Comparison of ENCODE assay signal across 9 mouse cellular contexts in the genomic region with DNA sequence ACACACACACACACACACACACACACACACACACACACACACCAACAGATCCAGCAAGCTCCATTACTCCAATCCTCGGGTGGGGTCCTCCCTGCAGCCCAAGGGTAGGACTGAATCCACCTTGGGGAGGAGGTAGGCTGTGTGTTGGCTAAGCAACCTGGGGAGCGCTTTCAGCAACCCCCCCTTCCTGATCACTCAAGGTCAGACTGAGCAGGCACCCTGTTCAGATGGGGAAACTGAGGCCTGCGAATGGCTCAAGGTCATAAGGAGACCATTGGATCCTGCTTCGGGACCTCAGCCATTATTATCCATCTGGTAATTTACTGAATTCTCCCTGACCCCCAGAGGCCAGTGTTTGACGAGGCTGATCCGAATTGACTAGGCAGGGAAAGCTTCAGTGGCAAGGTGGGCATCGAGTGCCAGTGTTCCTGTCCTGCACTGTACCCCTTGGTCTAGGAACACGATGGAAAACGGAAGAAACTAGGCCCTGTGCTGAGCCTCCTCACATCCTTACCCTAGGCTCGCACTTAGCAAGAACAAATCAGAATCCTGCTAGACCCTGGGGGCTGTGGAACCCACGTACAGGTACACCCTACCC. TPM values are rescaled to one million over a fixed set of nuclear protein-coding genes. Genes with fewer than 3 reads are reported as not detected.
DNase-seq lines count a peak whose midpoint lies in the region; ATAC-seq lines count a peak whose summit lies in the region.
"Had no signal": no experiment of that assay in that cellular context is flagged by ENCODE, and none has a peak within 500 bp of the region (broad histone marks: within the 10 kb centered on the region; RNA-seq: fewer than 3 reads in every experiment).

No protein-coding gene starts in this region.

- intact Hi-C loops in gastrocnemius, postnatal 14 days (cut with DNase I; ENCODE audit: low total_unique reads) = no loop called here

- ATAC-seq in kidney, embryonic 15.5 days (replicated peaks; ENCODE audit: low FRiP score) = no peak
- ATAC-seq in embryonic facial prominence, embryonic 12.5 days (ENCODE audit: insufficient number of reproducible peaks, insufficient read depth, low FRiP score, low TSS enrichment) = no peak
- ATAC-seq in hindbrain, embryonic 15.5 days (ENCODE audit: low FRiP score, low read depth) = no peak
- peak; percentile 5; the same call in 1 of the 2 replicates for ATAC-seq in midbrain, embryonic 15.5 days (replicated peaks)
- ATAC-seq in CD4-positive, CD25-positive, alpha-beta regulatory T cell, adult 4 months = no peak

- H3K4me2 ChIP-seq in kidney, embryonic 15.5 days = peak overlapping the region; percentile 83
- peak overlapping the region; percentile 87 for H3K4me2 ChIP-seq in embryonic facial prominence, embryonic 12.5 days (replicated peaks)
- H3K4me2 ChIP-seq in hindbrain, embryonic 15.5 days = peak overlapping the region; percentile 97
- H3K4me2 ChIP-seq in midbrain, embryonic 15.5 days = peak overlapping the region; percentile 74

- peaks cover 89% of the 10 kb centered on the region for H3K4me1 ChIP-seq in kidney, embryonic 15.5 days
- H3K4me1 ChIP-seq in embryonic facial prominence, embryonic 12.5 days = peaks cover 78% of the 10 kb centered on the region
- H3K4me1 ChIP-seq in hindbrain, embryonic 15.5 days (replicated peaks) = peaks cover 82% of the 10 kb centered on the region
- peaks cover 72% of the 10 kb centered on the region for H3K4me1 ChIP-seq in midbrain, embryonic 15.5 days

- no peaks in the 10 kb centered on the region for H3K9me3 ChIP-seq in kidney, embryonic 15.5 days (replicated peaks)
- H3K9me3 ChIP-seq in embryonic facial prominence, embryonic 12.5 days = no peaks in the 10 kb centered on the region
- no peaks in the 10 kb centered on the region for H3K9me3 ChIP-seq in hindbrain, embryonic 15.5 days
- H3K9me3 ChIP-seq in midbrain, embryonic 15.5 days = no peaks in the 10 kb centered on the region

- H3K27ac ChIP-seq in kidney, embryonic 15.5 days = peak overlapping the region; percentile 25
- peak overlapping the region; percentile 90; the same call in 1 of the 2 replicates for H3K27ac ChIP-seq in embryonic facial prominence, embryonic 12.5 days
- H3K27ac ChIP-seq in hindbrain, embryonic 15.5 days (replicated peaks) = peak overlapping the region; percentile 94
- peak overlapping the region; percentile 94 for H3K27ac ChIP-seq in midbrain, embryonic 15.5 days

- 34% methylated on average over 11 of the region's 11 CpGs for WGBS in kidney, embryonic 15.5 days
- 47% methylated on average over 11 of the region's 11 CpGs for whole genome bisulfite sequencing in embryonic facial prominence, embryonic 12.5 days
- WGBS in hindbrain, embryonic 15.5 days = 29% methylated on average over 11 of the region's 11 CpGs
- WGBS in midbrain, embryonic 15.5 days = 37% methylated on average over 11 of the region's 11 CpGs

- H3K36me3 ChIP-seq in kidney, embryonic 15.5 days = peaks cover 24% of the 10 kb centered on the region
- peaks cover 16% of the 10 kb centered on the region for H3K36me3 ChIP-seq in embryonic facial prominence, embryonic 12.5 days
- H3K36me3 ChIP-seq in hindbrain, embryonic 15.5 days = peaks cover 6% of the 10 kb centered on the region
- no peaks in the 10 kb centered on the region; the same call in 1 of the 2 replicates for H3K36me3 ChIP-seq in midbrain, embryonic 15.5 days (replicated peaks)

- peak overlapping the region; percentile 81 for H3K4me3 ChIP-seq in kidney, embryonic 15.5 days (replicated peaks)
- H3K4me3 ChIP-seq in embryonic facial prominence, embryonic 12.5 days = peak overlapping the region; percentile 88
- H3K4me3 ChIP-seq in hindbrain, embryonic 15.5 days = peak overlapping the region; percentile 83
- H3K4me3 ChIP-seq in midbrain, embryonic 15.5 days = peak overlapping the region; percentile 81

- peak overlapping the region; percentile 94 for H3K9ac ChIP-seq in kidney, embryonic 15.5 days
- peak overlapping the region; percentile 93 for H3K9ac ChIP-seq in embryonic facial prominence, embryonic 12.5 days
- peak overlapping the region; percentile 99 for H3K9ac ChIP-seq in hindbrain, embryonic 15.5 days
- H3K9ac ChIP-seq in midbrain, embryonic 15.5 days = peak overlapping the region; percentile 95

- no peak for DNase-seq in kidney, adult 8-10 months
- DNase-seq in gastrocnemius, postnatal 14 days = no peak
- no peak for DNase-seq in frontal cortex, postnatal 10 days (ENCODE audit: low spot score in 2 of 2)
- DNase-seq: lung, adult 18-20 months had no signal

- no peaks in the 10 kb centered on the region for H3K27me3 ChIP-seq in kidney, embryonic 15.5 days
- no peaks in the 10 kb centered on the region for H3K27me3 ChIP-seq in embryonic facial prominence, embryonic 12.5 days
- H3K27me3 ChIP-seq in hindbrain, embryonic 15.5 days = no peaks in the 10 kb centered on the region
- H3K27me3 ChIP-seq in midbrain, embryonic 15.5 days (replicated peaks) = no peaks in the 10 kb centered on the region

RNA-seq across cellular contexts. Expression of gene Mtss1l, which starts 1.2 kb away (rescaled TPM):
- polyA plus RNA-seq in kidney, embryonic 15.5 days (2015; fragmentation: Nextera tagmentation; extraction: Ambion mirVana) = 8.3 and 8.4 TPM in 2 replicates
- 10.9 and 17.4 TPM in 2 replicates for polyA plus RNA-seq in embryonic facial prominence, embryonic 12.5 days (2016; fragmentation: Nextera tagmentation; extraction: Ambion mirVana)
- polyA plus RNA-seq in hindbrain, embryonic 15.5 days (2015; fragmentation: Nextera tagmentation; extraction: Ambion mirVana) = 51.8 and 62.3 TPM in 2 replicates
- 45.7 and 50.0 TPM in 2 replicates for polyA plus RNA-seq in midbrain, embryonic 15.5 days (2015; fragmentation: Nextera tagmentation; extraction: Ambion mirVana)
- 10 to 100 TPM; 44.3 to 47.6 TPM for total RNA-seq in gastrocnemius, postnatal 14 days (2021)
- not detected for polyA plus RNA-seq in CD4-positive, CD25-positive, alpha-beta regulatory T cell, adult 4 months (2017; shearing (Covaris generic))

Comparison
In these comparisons a context has a peak if more than half of its experiments do, and no peak if none do; other contexts are left out.
1. H3K27ac ChIP-seq: peak in every context shown above with its lines; median percentile 94 in hindbrain, embryonic 15.5 days; 94 in midbrain, embryonic 15.5 days; 90 in embryonic facial prominence, embryonic 12.5 days; 25 in kidney, embryonic 15.5 days.